Mouse (Mus musculus): ENCODE measurements around the gene Spag8. TPM values are rescaled to one million over a fixed set of nuclear protein-coding genes. Genes with fewer than 3 reads are reported as not detected.

Spag8 gene
- total RNA-seq (2018; cell fraction: chromatin; rRNA removed) = under 1 TPM in 1 of 26 experiments, not detected in 25; 0.62 TPM
- total RNA-seq (2018; cell fraction: cytosol; rRNA removed) = not detected
- under 1 TPM in 1 of 26 experiments, not detected in 25; 0.54 TPM for total RNA-seq (2018; cell fraction: nucleus; rRNA removed)
- not detected in 3 replicates for polyA plus RNA-seq (2018)

GRCm38 (mm10) chr4:43653161-43654015 lies at the start of gene Spag8:
Gene Spag8 (minus strand): TSS chr4:43653594.
- Histone ChIP-seq H3K79me2 (ENCODE audit: inconsistent target) (no peaks in the 10 kb centered on the region), H3K27ac (no peak within 1 kb of the TSS), H3K36me3 (ENCODE audit: inconsistent target) (no peaks in the 10 kb centered on the region), H3K4me3 (ENCODE audit: inconsistent target) (no peak within 1 kb of the TSS)
- 40% methylated on average over 24 of the region's 24 CpGs for WGBS (ENCODE audit: missing documents)

- Histone ChIP-seq H3K36me3 (ENCODE audit: inconsistent target) (no peaks in the 10 kb centered on the region), H3K4me3 (ENCODE audit: inconsistent target) (no peak within 1 kb of the TSS), H3K27ac (no peak within 1 kb of the TSS), H3K79me2 (ENCODE audit: inconsistent target) (no peaks in the 10 kb centered on the region)
- WGBS (ENCODE audit: missing documents) = 91% methylated on average over 6 of the region's 6 CpGs
These were observed 47.3 kb upstream of the Spag8 start, which contains the start of gene Olfr70 for GRCm38 (mm10) chr4:43700707-43701106. Gene Olfr70 (minus strand): TSS chr4:43700807.

DNA sequence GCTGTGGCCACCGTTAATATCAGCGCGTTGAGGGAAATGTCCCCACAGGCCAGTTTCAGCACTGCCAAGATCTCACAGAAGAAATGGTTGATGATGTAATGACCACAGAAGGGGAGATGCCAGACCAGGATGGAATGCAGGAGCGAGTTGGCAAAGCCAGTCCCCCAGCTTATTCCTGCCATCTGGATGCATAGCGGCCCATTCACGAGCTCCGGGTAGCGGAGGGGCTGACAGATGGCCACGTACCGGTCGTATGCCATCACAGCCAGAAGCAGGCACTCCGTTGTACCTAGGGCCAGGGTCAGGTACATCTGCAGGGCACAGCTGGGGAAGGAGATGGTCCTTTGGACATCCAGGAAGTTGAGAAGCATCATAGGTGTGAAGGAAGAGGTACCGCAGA lies 43.2 kb upstream of the Spag8 start:
- 95% methylated on average over 13 of the region's 13 CpGs for WGBS (ENCODE audit: missing documents)
- Histone ChIP-seq H3K79me2 (ENCODE audit: inconsistent target) (no peaks in the 10 kb centered on the region), H3K36me3 (ENCODE audit: inconsistent target) (no peaks in the 10 kb centered on the region), H3K4me3 (ENCODE audit: inconsistent target) (no peak overlapping the region), H3K27ac (no peak overlapping the region)

- no peaks in the 10 kb centered on the region for H3K79me2 ChIP-seq (ENCODE audit: inconsistent target)
- no peak overlapping the region for H3K4me3 ChIP-seq (ENCODE audit: inconsistent target)
- no peaks in the 10 kb centered on the region for H3K36me3 ChIP-seq (ENCODE audit: inconsistent target)
- 67% methylated on average over 8 of the region's 9 CpGs for WGBS (ENCODE audit: missing documents)
- H3K27ac ChIP-seq = no peak overlapping the region
These were observed 41.9 kb upstream of the Spag8 start for GRCm38 (mm10) chr4:43695249-43695671.

DNA sequence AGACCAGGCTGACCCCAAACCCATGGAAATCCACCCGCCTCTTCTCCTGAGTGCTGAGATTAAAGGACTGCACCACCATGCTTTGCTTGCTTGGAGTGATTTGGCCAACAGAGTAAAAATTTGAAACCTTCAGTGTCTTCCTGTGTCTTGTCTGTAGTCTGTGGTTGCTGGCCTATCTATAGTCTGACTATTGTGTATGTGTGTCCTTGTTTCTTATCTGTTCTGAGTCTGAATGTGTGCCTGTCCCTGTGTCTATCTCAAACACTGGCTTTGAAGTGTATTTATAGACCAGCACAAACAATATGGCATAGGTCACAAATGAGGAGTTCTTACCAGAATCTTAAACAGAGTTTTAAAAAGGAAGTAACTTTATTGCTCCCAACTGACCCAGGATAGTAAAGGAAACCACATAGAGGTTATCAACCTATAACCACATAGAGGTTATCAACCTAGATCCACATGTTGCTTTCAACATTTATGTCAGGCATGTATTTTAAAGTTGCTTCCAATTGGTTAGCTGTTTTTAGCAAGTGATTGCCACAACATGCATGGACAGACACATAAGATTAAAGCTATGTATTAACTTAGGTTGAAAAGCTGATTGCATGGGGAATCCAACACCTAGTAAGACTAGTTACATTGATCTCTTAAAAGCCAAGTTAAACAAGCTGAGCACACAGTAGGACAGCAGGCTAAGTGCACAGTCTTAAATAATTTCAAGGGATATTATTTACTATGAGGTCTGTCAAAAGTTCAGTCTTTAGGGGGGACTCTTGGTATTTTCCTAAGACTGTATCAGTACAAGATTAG lies 41.2 kb upstream of the Spag8 start:
- 93% methylated on average over 1 of the region's 1 CpGs for WGBS (ENCODE audit: missing documents)
- no peaks in the 10 kb centered on the region for H3K79me2 ChIP-seq (ENCODE audit: inconsistent target)
- no peak overlapping the region for H3K4me3 ChIP-seq (ENCODE audit: inconsistent target)
- no peak overlapping the region for H3K27ac ChIP-seq
- no peaks in the 10 kb centered on the region for H3K36me3 ChIP-seq (ENCODE audit: inconsistent target)

GRCm38 (mm10) chr4:43693806-43694241 lies 40.4 kb upstream of the Spag8 start:
- Histone ChIP-seq H3K27ac (no peak overlapping the region), H3K36me3 (ENCODE audit: inconsistent target) (no peaks in the 10 kb centered on the region), H3K4me3 (ENCODE audit: inconsistent target) (no peak overlapping the region), H3K79me2 (ENCODE audit: inconsistent target) (no peaks in the 10 kb centered on the region)
- 42% methylated on average over 5 of the region's 5 CpGs for WGBS (ENCODE audit: missing documents)

DNA sequence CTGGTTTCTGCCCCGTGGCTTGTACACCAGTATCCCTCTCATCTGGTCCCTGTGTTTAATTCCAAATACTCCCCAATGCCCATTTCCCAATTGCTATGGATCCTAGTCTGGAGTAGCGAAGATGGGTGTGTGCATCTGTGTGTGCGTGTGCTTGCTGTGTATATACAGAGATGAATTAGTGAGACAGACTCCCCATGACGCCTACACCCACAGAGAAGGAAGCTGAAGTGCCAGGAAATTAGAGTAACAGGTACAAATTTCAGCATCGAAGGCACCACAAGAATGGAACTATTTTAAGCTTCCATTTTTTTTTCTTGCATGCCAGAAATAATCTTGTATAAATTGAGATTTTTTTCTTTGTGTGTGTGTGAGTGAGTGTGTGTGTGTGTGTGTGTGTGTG lies 37.6 kb upstream of the Spag8 start:
- H3K36me3 ChIP-seq (ENCODE audit: inconsistent target) = no peaks in the 10 kb centered on the region
- H3K27ac ChIP-seq = no peak overlapping the region
- 58% methylated on average over 5 of the region's 5 CpGs for WGBS (ENCODE audit: missing documents)
- no peaks in the 10 kb centered on the region for H3K79me2 ChIP-seq (ENCODE audit: inconsistent target)
- H3K4me3 ChIP-seq (ENCODE audit: inconsistent target) = no peak overlapping the region

- no peaks in the 10 kb centered on the region for H3K79me2 ChIP-seq (ENCODE audit: inconsistent target)
- H3K27ac ChIP-seq = no peak overlapping the region
- WGBS (ENCODE audit: missing documents) = 96% methylated on average over 17 of the region's 17 CpGs
- H3K36me3 ChIP-seq (ENCODE audit: inconsistent target) = no peaks in the 10 kb centered on the region
- H3K4me3 ChIP-seq (ENCODE audit: inconsistent target) = no peak overlapping the region
These were observed 36.6 kb upstream of the Spag8 start for GRCm38 (mm10) chr4:43690021-43690420.

DNA sequence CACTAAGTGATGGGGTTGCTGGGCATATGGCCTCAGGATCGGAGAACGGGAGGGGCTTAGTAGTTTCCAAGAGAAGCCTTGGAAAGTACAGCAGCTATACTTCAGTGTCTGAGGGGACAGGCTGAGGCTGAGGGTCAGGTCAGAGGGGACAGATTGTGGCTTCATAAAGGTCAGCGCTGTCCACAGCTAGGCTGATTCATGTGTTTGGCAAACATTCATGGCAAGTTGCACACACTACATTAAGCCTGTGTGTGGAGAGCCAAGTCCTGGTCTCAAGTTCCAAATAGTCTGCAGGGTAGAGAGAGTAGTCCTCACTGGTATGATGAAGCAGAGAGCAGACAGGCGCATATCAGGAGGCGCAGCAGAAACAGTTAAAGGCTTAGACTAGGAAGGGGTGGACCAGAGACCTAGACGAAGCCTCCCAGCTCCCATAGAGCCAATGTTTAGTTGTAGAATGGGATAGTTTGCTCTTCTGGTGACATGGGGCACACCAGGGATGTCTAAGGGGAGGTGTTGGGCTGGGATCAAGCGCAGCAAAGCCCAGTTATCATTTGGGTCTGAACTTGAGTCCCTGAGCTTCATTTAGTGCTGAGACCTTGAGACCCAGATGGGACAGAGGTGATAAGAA lies 26.1 kb upstream of the Spag8 start:
- H3K79me2 ChIP-seq (ENCODE audit: inconsistent target) = no peaks in the 10 kb centered on the region
- H3K36me3 ChIP-seq (ENCODE audit: inconsistent target) = no peaks in the 10 kb centered on the region
- WGBS (ENCODE audit: missing documents) = 94% methylated on average over 7 of the region's 7 CpGs
- no peak overlapping the region for H3K4me3 ChIP-seq (ENCODE audit: inconsistent target)
- H3K27ac ChIP-seq = no peak overlapping the region

- H3K27ac ChIP-seq = no peak overlapping the region
- H3K36me3 ChIP-seq (ENCODE audit: inconsistent target) = no peaks in the 10 kb centered on the region
- H3K79me2 ChIP-seq (ENCODE audit: inconsistent target) = no peaks in the 10 kb centered on the region
- H3K4me3 ChIP-seq (ENCODE audit: inconsistent target) = no peak overlapping the region
- 89% methylated on average over 6 of the region's 6 CpGs for WGBS (ENCODE audit: missing documents)
These were observed 25.1 kb upstream of the Spag8 start for GRCm38 (mm10) chr4:43678541-43678940.

DNA sequence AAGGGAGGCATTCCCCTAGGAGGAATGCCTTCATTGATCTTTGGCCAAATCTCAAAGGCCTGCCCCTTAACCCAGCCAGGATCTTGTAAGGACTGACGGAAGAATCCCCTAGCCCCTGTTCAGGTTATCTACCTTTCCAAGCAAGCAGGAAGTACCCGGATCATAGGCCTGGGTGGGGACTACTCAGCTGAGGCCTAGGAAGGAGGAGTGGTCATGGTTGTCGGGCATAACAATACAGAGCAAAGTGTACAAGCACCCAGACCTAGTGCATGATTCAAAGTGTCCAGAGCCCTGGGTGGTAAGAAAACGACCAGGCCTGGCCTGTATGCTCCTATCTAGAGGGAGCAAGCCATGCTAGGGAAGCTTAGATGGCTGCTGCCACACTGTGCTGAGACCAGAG lies 22.2 kb upstream of the Spag8 start:
- WGBS (ENCODE audit: missing documents) = 94% methylated on average over 4 of the region's 4 CpGs
- no peak overlapping the region for H3K4me3 ChIP-seq (ENCODE audit: inconsistent target)
- no peak overlapping the region for H3K27ac ChIP-seq
- no peaks in the 10 kb centered on the region for H3K36me3 ChIP-seq (ENCODE audit: inconsistent target)
- no peaks in the 10 kb centered on the region for H3K79me2 ChIP-seq (ENCODE audit: inconsistent target)

DNA sequence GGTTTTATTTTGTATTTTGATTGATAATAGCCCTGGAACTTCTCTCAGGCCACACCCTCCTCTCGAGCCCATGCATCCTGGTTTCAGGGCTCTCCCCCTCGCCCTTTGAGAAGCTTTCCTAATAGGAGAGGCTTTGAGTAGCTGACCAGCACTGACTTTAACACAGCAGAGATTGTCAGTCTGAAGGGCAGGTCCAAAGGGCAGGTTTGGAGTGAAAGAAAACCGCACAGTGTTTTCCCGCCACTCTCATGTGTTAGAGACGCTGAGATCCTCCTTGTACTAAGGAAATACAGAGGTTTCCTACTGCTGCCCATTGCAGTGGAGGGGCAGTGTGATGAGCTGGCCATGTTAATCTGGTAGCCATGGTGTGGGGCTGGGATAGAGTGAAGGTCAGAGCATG lies 21.6 kb upstream of the Spag8 start:
- H3K36me3 ChIP-seq (ENCODE audit: inconsistent target) = no peaks in the 10 kb centered on the region
- 89% methylated on average over 5 of the region's 5 CpGs for WGBS (ENCODE audit: missing documents)
- H3K27ac ChIP-seq = no peak overlapping the region
- no peak overlapping the region for H3K4me3 ChIP-seq (ENCODE audit: inconsistent target)
- no peaks in the 10 kb centered on the region for H3K79me2 ChIP-seq (ENCODE audit: inconsistent target)

DNA sequence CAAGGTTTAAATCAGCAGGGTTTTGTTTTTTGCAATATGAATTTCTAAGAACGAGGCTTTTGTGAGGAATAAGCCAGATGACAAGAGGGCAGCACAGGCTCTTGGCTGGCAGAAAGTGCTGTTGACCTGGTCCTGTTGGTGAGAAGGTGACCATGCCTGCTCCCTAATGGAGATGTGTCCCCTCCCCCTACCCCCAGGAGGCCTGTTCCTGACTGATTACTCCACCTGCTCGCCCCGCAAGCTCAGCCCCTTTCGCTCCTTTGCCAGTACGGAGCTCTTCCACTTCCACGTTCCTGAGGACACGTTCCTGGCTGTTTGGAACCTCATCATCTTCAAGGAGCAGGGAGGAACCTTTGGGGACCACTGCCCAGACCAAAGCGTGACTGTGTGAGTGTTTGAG lies 20.3 kb upstream of the Spag8 start:
- Histone ChIP-seq H3K79me2 (ENCODE audit: inconsistent target) (no peaks in the 10 kb centered on the region), H3K27ac (no peak overlapping the region), H3K36me3 (ENCODE audit: inconsistent target) (no peaks in the 10 kb centered on the region), H3K4me3 (ENCODE audit: inconsistent target) (no peak overlapping the region)
- 91% methylated on average over 8 of the region's 8 CpGs for WGBS (ENCODE audit: missing documents)

DNA sequence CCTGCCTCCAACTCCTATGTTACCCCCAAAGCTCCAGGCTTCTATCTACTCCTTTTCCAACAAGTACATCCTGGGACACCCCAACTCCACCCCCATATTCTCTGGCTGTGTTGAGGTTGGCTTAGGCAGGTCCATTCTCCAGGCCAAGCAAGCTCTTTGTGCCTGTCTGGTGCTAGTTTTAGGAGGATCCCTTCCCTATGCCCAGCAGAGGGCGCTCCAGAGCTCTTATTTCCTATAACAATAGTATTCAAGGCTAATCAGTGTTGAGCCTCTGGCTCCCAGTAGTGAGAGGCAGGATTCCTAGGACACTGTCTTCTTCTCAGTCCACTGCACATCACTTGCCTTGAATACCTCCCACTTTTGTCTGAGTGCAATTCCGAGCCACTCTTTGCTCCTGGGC lies 18.7 kb upstream of the Spag8 start:
- Histone ChIP-seq H3K27ac (no peak overlapping the region), H3K79me2 (ENCODE audit: inconsistent target) (no peaks in the 10 kb centered on the region), H3K4me3 (ENCODE audit: inconsistent target) (no peak overlapping the region), H3K36me3 (ENCODE audit: inconsistent target) (no peaks in the 10 kb centered on the region)
- 33% methylated on average over 2 of the region's 2 CpGs for WGBS (ENCODE audit: missing documents)

All from macrophage (primary cell).